Mouse (Mus musculus): ENCODE measurements around the gene H2afz. TPM values are rescaled to one million over a fixed set of nuclear protein-coding genes. Genes with fewer than 3 reads are reported as not detected.
A peak's percentile ranks its signal among the peaks of the same experiment; 100 is the strongest.

Gene H2afz
- 2,590 and 2,710 TPM in 2 replicates for polyA plus RNA-seq (2014; fragmentation: Nextera tagmentation; extraction: Ambion mirVana)

DNA sequence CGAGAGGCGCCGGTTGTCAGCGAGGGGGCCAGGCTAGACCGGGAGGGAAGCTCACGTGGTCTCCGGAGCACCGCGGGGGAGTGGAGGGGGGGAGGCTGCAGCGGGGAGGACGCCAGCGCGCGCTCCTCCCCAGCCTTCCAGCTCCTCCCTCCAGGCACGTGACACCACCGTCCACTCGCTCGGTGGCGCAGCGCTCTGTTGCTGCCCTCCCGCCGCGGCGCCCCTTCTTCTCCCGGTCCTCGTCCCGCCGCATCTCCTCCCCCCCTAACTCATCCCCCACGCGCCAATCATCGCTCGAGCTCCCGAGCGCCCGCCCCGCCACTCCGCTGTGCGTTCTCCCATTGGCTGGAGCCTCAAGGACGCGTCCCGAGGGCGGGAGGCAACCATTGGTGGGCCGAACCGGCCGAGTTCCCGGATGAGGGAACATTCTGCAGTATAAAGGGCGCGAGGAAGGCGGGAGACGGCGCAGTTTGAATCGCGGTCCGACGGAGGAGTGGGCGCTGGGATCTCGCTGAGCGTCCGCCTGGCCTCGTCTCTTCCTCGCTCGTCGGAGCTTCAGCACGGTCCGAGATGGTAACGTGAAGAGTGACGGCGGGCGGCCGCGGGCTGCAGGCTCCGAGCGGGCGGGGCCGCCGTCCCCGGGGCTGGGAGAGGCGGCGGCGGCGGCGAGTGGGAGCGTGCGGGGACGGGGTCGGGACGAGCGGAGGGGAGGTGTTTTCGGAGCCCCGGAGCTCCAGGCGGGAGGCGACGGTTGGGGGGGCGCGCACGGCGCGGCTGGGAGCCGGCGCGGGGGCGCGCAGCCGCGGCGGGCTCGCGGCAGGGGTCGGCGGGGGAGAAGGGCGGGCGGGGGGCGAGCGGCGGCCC, at the start of gene H2afz:
H2afz (plus strand) TSS at position 364 of the 864 bp plus-strand sequence.
- Histone ChIP-seq H3K9ac (peak within 1 kb of the TSS; percentile 99), H3K27ac (ENCODE audit: low read depth) (peak within 1 kb of the TSS; percentile 99), H3K4me1 (ENCODE audit: insufficient read depth) (no peaks in the 10 kb centered on the region; the same call in 1 of the 2 replicates), H3K4me3 (ENCODE audit: low read depth, low read length) (peak within 1 kb of the TSS; percentile 83), H3K27me3 (ENCODE audit: insufficient read depth, low read length) (no peaks in the 10 kb centered on the region), H3K4me2 (peak within 1 kb of the TSS; percentile 63), H3K9me3 (ENCODE audit: low read depth, low read length) (no peaks in the 10 kb centered on the region), H3K36me3 (ENCODE audit: insufficient read depth) (peaks cover 11% of the 10 kb centered on the region)
- DNase-seq (peak; percentile 99), ATAC-seq (ENCODE audit: insufficient read depth) (peak; percentile 90)
- peak; percentile 9 for TF ChIP-seq CTCF (IDR thresholded peaks at IDR 0.05; ENCODE audit: low read depth)
- under 1% methylated on average over 69 of the region's 115 CpGs for WGBS

DNA sequence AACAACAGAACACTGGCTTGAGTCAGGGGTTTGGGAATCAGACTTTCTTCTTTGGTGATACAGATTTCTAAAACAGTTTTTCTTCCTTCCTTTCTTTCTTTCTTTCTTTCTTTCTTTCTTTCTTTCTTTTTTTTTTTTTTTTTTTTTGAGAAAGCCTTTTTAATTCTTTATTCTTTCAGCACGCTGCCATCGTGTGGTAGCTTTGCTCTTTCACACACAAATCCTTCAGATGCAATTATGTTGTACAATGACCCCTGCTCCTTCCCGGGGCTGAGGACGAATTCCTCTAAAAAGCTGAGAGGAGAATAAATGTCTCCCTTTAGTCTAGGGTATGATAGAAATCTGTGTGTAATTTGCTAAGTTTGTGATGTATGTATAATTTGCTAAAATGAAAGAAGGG, 45.6 kb upstream of the H2afz start:
- WGBS: 23% methylated on average over 4 of the region's 4 CpGs
- no peak for TF ChIP-seq CTCF (IDR thresholded peaks at IDR 0.05; ENCODE audit: low read depth)
- Histone ChIP-seq H3K27me3 (ENCODE audit: insufficient read depth, low read length) (no peaks in the 10 kb centered on the region), H3K36me3 (ENCODE audit: insufficient read depth) (no peaks in the 10 kb centered on the region), H3K9me3 (ENCODE audit: low read depth, low read length) (no peaks in the 10 kb centered on the region), H3K9ac (no peak overlapping the region), H3K27ac (ENCODE audit: low read depth) (no peak overlapping the region), H3K4me2 (no peak overlapping the region), H3K4me3 (ENCODE audit: low read depth, low read length) (no peak overlapping the region), H3K4me1 (ENCODE audit: insufficient read depth) (no peaks in the 10 kb centered on the region)
- ATAC-seq (ENCODE audit: insufficient read depth): no peak
- DNase-seq: peak; percentile 57

DNA sequence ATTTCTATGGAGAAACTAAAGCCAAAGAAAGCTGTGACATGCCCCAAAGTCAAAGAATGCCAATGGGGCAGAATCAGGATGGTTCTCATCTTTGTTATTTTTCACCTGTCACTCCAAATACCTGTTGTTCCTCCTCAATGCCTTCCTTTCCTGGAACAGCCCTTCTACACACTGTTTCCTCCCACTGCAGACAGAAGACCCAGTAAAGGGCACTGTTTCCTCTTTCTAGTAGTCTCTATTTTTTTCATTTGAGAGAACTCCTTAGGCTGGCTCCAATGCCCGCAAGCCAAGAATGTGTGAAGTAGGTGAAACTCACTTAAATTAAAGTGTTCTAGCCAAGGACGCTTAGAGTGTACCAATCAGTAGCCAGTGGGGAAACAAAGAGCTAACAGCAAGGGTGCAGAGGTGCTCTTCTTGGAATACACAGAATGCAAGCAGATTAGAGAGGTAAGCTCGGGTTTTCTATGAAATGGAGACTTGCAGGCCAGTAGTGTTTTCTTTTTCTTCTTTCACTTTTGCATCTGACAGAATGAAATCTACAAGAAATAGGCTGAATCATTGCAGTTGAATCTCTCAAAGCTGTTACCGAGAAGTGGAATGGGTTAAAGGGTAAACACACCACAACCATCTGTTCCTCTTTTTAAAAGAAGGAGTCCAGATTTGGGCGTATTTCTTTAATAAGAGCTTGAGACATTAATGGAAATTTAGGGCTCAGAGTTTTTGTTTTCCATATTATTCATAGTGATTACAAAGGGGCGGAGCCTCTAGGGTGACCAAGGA, 43.4 kb upstream of the H2afz start:
- H3K4me3 ChIP-seq (ENCODE audit: low read depth, low read length): no peak overlapping the region
- no peak for TF ChIP-seq CTCF (IDR thresholded peaks at IDR 0.05; ENCODE audit: low read depth)
- H3K27me3 ChIP-seq (ENCODE audit: insufficient read depth, low read length): no peaks in the 10 kb centered on the region
- ATAC-seq (ENCODE audit: insufficient read depth): no peak
- H3K9ac ChIP-seq: no peak overlapping the region
- no peak overlapping the region for H3K4me2 ChIP-seq
- no peaks in the 10 kb centered on the region for H3K9me3 ChIP-seq (ENCODE audit: low read depth, low read length)
- WGBS: 75% methylated on average over 6 of the region's 6 CpGs
- H3K27ac ChIP-seq (ENCODE audit: low read depth): no peak overlapping the region
- no peaks in the 10 kb centered on the region for H3K4me1 ChIP-seq (ENCODE audit: insufficient read depth)
- no peak for DNase-seq
- no peaks in the 10 kb centered on the region for H3K36me3 ChIP-seq (ENCODE audit: insufficient read depth)

DNA sequence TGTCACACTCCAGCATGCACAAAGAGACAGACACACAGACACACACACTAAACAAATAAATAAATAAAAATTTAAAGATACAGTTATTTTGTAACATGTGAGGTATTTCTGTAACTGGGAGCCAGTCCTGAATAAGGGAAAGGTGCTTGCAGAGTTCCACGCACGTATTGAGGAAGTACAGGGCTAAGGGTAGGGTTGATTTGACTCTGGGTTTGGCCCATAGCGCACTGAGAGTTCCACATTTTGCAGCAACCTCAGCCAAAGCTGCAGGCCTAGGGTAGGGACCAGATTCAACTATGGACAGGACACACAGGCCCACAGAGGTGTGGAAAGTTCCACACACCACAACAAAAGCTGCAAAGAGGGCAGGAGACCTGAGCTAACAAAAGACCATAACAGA, 41.0 kb upstream of the H2afz start:
- Histone ChIP-seq H3K4me3 (ENCODE audit: low read depth, low read length) (no peak overlapping the region), H3K4me1 (ENCODE audit: insufficient read depth) (0 out of 2 replicates have a peak, but pooled peaks cover 6% of the 10 kb centered on the region), H3K27ac (ENCODE audit: low read depth) (no peak overlapping the region), H3K9me3 (ENCODE audit: low read depth, low read length) (no peaks in the 10 kb centered on the region), H3K36me3 (ENCODE audit: insufficient read depth) (no peaks in the 10 kb centered on the region), H3K27me3 (ENCODE audit: insufficient read depth, low read length) (no peaks in the 10 kb centered on the region), H3K9ac (no peak overlapping the region), H3K4me2 (no peak overlapping the region)
- ATAC-seq (ENCODE audit: insufficient read depth) (no peak), DNase-seq (no peak)
- 88% methylated on average over 3 of the region's 3 CpGs for WGBS
- no peak for TF ChIP-seq CTCF (IDR thresholded peaks at IDR 0.05; ENCODE audit: low read depth)

DNA sequence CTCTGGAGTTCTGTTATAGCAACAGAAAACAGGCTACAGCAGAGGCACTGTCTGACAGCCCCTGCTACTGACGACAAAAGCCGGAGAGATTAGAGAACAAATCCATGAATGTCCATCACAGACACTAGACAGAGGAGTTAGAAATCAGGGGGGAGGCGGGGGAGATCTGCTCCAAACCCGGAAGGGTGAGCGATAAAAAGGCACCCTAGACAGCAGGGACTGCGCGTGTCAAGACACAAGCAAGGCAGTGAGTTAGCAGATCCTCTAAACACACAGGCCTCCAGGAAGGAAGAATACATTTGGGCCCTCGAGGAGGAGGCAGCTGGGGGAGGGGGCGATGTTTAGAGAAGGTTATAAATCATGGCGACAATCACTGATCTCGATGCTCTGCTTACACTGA, 36.6 kb upstream of the H2afz start:
- peak overlapping the region; percentile 43; the same call in 1 of the 2 replicates for H3K4me2 ChIP-seq
- DNase-seq: peak; percentile 44
- H3K9ac ChIP-seq: 0 out of 2 replicates have a peak overlapping the region, but pooled peaks have one; percentile 23
- H3K4me1 ChIP-seq (ENCODE audit: insufficient read depth): 0 out of 2 replicates have a peak, but pooled peaks cover 6% of the 10 kb centered on the region
- 14% methylated on average over 11 of the region's 11 CpGs for WGBS
- no peaks in the 10 kb centered on the region for H3K36me3 ChIP-seq (ENCODE audit: insufficient read depth)
- TF ChIP-seq CTCF (IDR thresholded peaks at IDR 0.05; ENCODE audit: low read depth): no peak
- peak; percentile 74; the same call in 1 of the 2 replicates for ATAC-seq (ENCODE audit: insufficient read depth)
- peak overlapping the region; percentile 54; the same call in 1 of the 2 replicates for H3K27ac ChIP-seq (ENCODE audit: low read depth)
- H3K27me3 ChIP-seq (ENCODE audit: insufficient read depth, low read length): no peaks in the 10 kb centered on the region
- H3K9me3 ChIP-seq (ENCODE audit: low read depth, low read length): no peaks in the 10 kb centered on the region
- no peak overlapping the region for H3K4me3 ChIP-seq (ENCODE audit: low read depth, low read length)

DNA sequence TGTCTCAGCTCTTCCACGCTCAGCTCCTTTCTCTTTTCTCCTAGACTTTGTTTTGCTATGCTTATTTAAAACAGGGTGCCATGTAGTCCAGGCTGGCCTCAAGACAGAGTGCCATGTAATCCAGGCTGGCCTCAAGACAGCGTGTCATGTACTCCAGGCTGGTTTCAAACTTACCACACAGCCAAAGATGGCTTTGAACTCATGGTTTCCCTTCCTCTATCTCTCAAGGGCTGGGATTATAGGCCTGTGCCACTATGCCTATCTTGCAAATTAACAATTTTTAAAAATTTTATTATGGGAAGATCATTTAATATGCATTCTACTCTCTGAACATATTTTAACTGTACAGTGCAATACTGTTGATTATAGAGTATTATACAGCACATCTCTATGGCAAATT, 33.1 kb upstream of the H2afz start:
- no peak overlapping the region for H3K4me2 ChIP-seq
- WGBS: 70% methylated on average over 2 of the region's 2 CpGs

DNA sequence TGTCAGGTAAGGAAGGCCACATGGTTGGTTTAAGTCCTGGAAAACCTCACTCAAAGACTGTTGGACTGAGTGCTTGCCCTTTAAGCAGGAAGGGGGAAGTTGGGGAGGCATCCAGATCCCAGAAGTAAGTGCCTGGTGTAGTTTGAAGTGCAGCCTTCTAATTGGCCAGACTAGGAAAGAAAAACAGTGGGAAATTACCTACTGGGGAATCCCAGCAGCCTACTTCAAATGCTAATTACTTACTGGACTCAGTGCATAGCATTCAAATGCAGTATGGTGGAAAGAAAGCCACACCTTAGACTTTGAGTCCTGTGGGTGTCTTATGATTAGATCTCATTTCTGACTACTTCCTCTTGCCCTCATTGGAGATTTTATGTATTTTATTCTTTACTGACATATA, 31.2 kb upstream of the H2afz start:
- Histone ChIP-seq H3K27me3 (ENCODE audit: insufficient read depth, low read length) (no peaks in the 10 kb centered on the region), H3K36me3 (ENCODE audit: insufficient read depth) (no peaks in the 10 kb centered on the region), H3K9ac (no peak overlapping the region), H3K4me3 (ENCODE audit: low read depth, low read length) (no peak overlapping the region), H3K9me3 (ENCODE audit: low read depth, low read length) (no peaks in the 10 kb centered on the region), H3K4me2 (no peak overlapping the region), H3K27ac (ENCODE audit: low read depth) (no peak overlapping the region), H3K4me1 (ENCODE audit: insufficient read depth) (0 out of 2 replicates have a peak, but pooled peaks cover under 1% of the 10 kb centered on the region)
- no peak for TF ChIP-seq CTCF (IDR thresholded peaks at IDR 0.05; ENCODE audit: low read depth)
- no peak for DNase-seq
- no peak for ATAC-seq (ENCODE audit: insufficient read depth)

More for the DNA sequence above, 33.1 kb upstream of the H2afz start:
- ATAC-seq (ENCODE audit: insufficient read depth): no peak
- TF ChIP-seq CTCF (IDR thresholded peaks at IDR 0.05; ENCODE audit: low read depth): no peak
- Histone ChIP-seq H3K27me3 (ENCODE audit: insufficient read depth, low read length) (no peaks in the 10 kb centered on the region), H3K27ac (ENCODE audit: low read depth) (no peak overlapping the region), H3K9me3 (ENCODE audit: low read depth, low read length) (no peaks in the 10 kb centered on the region), H3K36me3 (ENCODE audit: insufficient read depth) (no peaks in the 10 kb centered on the region), H3K9ac (no peak overlapping the region), H3K4me1 (ENCODE audit: insufficient read depth) (0 out of 2 replicates have a peak, but pooled peaks cover 6% of the 10 kb centered on the region), H3K4me3 (ENCODE audit: low read depth, low read length) (no peak overlapping the region)
- no peak for DNase-seq
